Comparison of ENCODE assay signal across 22 mouse cellular contexts in the genomic region with DNA sequence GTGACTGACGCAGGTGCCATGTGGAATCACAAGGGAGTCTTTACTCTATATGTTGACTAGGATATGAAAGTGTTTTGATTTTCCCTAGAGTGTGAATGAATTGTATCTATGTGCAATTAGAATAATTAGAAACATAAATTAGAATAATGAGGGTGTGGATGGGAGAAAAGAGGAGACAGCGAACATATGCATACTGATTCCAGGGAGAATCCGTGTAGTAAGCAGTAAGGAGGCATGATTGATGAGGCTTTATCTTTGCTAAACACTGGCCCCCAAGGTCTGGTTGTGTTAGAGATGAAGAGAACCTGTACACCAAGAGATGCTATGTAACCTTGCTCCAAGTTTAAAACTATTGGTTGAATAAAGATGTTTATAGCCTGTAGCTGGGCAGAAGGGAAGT.
DNase-seq lines count a peak whose midpoint lies in the region; ATAC-seq and TF ChIP-seq lines count a peak whose summit lies in the region.
"Had no signal": no experiment of that assay in that cellular context is flagged by ENCODE, and none has a peak within 500 bp of the region (broad histone marks: within the 10 kb centered on the region; RNA-seq: fewer than 3 reads in every experiment).

No protein-coding gene starts in this region.

- H3K4me2 ChIP-seq in hindbrain, embryonic 12.5 days (replicated peaks) = no peak overlapping the region
- H3K4me2 ChIP-seq in neural tube, embryonic 12.5 days (replicated peaks) = no peak overlapping the region
- H3K4me2 ChIP-seq in neural tube, embryonic 15.5 days = no peak overlapping the region
- H3K4me2 ChIP-seq in neural tube, embryonic 14.5 days (ENCODE audit: low read depth, low read length) = no peak overlapping the region
- H3K4me2 ChIP-seq: embryonic facial prominence, embryonic 15.5 days; heart, embryonic 11.5 days; intestine, embryonic 15.5 days had no signal

- no peaks in the 10 kb centered on the region for H3K27me3 ChIP-seq in hindbrain, embryonic 12.5 days
- H3K27me3 ChIP-seq in hindbrain, embryonic 10.5 days (ENCODE audit: insufficient read depth, poor library complexity, severe bottlenecking) = no peaks in the 10 kb centered on the region
- H3K27me3 ChIP-seq in neural tube, embryonic 12.5 days (replicated peaks) = no peaks in the 10 kb centered on the region
- no peaks in the 10 kb centered on the region for H3K27me3 ChIP-seq in neural tube, embryonic 15.5 days (replicated peaks)
- no peaks in the 10 kb centered on the region for H3K27me3 ChIP-seq in neural tube, embryonic 14.5 days (ENCODE audit: control insufficient read depth, insufficient read depth, low read length)
- H3K27me3 ChIP-seq: embryonic facial prominence, embryonic 15.5 days; intestine, embryonic 15.5 days had no signal

- no peak overlapping the region for H3K9ac ChIP-seq in hindbrain, embryonic 12.5 days
- H3K9ac ChIP-seq in neural tube, embryonic 12.5 days = no peak overlapping the region
- no peak overlapping the region for H3K9ac ChIP-seq in neural tube, embryonic 15.5 days (replicated peaks)
- no peak overlapping the region for H3K9ac ChIP-seq in neural tube, embryonic 14.5 days (replicated peaks; ENCODE audit: low read depth, low read length)
- H3K9ac ChIP-seq: embryonic facial prominence, embryonic 15.5 days; forebrain, postnatal 0 days; intestine, embryonic 15.5 days had no signal

- no peaks in the 10 kb centered on the region for H3K36me3 ChIP-seq in hindbrain, embryonic 12.5 days
- no peaks in the 10 kb centered on the region for H3K36me3 ChIP-seq in hindbrain, embryonic 10.5 days
- no peaks in the 10 kb centered on the region for H3K36me3 ChIP-seq in neural tube, embryonic 12.5 days
- no peaks in the 10 kb centered on the region for H3K36me3 ChIP-seq in neural tube, embryonic 15.5 days
- H3K36me3 ChIP-seq in neural tube, embryonic 14.5 days (ENCODE audit: control insufficient read depth, insufficient read depth, low read length) = no peaks in the 10 kb centered on the region
- H3K36me3 ChIP-seq: embryonic facial prominence, embryonic 15.5 days; intestine, embryonic 15.5 days had no signal

- no peak for TF ChIP-seq POLR2A in lung, adult 2 months (IDR thresholded peaks at IDR 0.05; ENCODE audit: borderline replicate concordance, extremely low read depth, low read depth, low read length)

- peak; percentile 78; the same call in 1 of the 2 replicates for ATAC-seq in hindbrain, embryonic 12.5 days (ENCODE audit: low FRiP score)
- ATAC-seq in neural tube, embryonic 12.5 days (ENCODE audit: low FRiP score, low read depth) = peak; percentile 75
- ATAC-seq in neural tube, embryonic 15.5 days (ENCODE audit: low FRiP score) = no peak
- ATAC-seq in neural tube, embryonic 14.5 days (ENCODE audit: low read depth) = peak; percentile 74
- ATAC-seq: CD4-positive, CD25-positive, alpha-beta regulatory T cell, adult 4 months; forebrain, embryonic 14.5 days; forebrain, postnatal 0 days; intestine, embryonic 15.5 days had no signal

- no peak overlapping the region for H3K4me3 ChIP-seq in hindbrain, embryonic 12.5 days
- H3K4me3 ChIP-seq in hindbrain, embryonic 10.5 days = no peak overlapping the region
- no peak overlapping the region for H3K4me3 ChIP-seq in neural tube, embryonic 12.5 days
- no peak overlapping the region for H3K4me3 ChIP-seq in neural tube, embryonic 15.5 days (replicated peaks)
- H3K4me3 ChIP-seq in neural tube, embryonic 14.5 days (ENCODE audit: low read depth, low read length) = no peak overlapping the region
- no peak overlapping the region for H3K4me3 ChIP-seq in lung, adult 2 months (replicated peaks; ENCODE audit: extremely low read depth, low read depth, low read length)
- H3K4me3 ChIP-seq: embryonic facial prominence, embryonic 15.5 days; gastrocnemius, adult 2 months; intestine, embryonic 15.5 days had no signal

- H3K9me3 ChIP-seq in hindbrain, embryonic 12.5 days (replicated peaks) = no peaks in the 10 kb centered on the region
- no peaks in the 10 kb centered on the region for H3K9me3 ChIP-seq in hindbrain, embryonic 10.5 days
- H3K9me3 ChIP-seq in neural tube, embryonic 12.5 days = no peaks in the 10 kb centered on the region
- H3K9me3 ChIP-seq in neural tube, embryonic 15.5 days (replicated peaks) = no peaks in the 10 kb centered on the region
- no peaks in the 10 kb centered on the region for H3K9me3 ChIP-seq in neural tube, embryonic 14.5 days (ENCODE audit: control insufficient read depth, low read length)
- H3K9me3 ChIP-seq: embryonic facial prominence, embryonic 15.5 days; intestine, embryonic 15.5 days had no signal

- no peak for TF ChIP-seq CTCF in lung, adult 2 months (IDR thresholded peaks at IDR 0.05; ENCODE audit: insufficient read depth, low read length)

- WGBS in hindbrain, embryonic 12.5 days = 74% methylated on average over 3 of the region's 3 CpGs
- WGBS in hindbrain, embryonic 10.5 days = 86% methylated on average over 3 of the region's 3 CpGs
- 67% methylated on average over 3 of the region's 3 CpGs for WGBS in neural tube, embryonic 12.5 days
- WGBS in neural tube, embryonic 15.5 days = 33% methylated on average over 3 of the region's 3 CpGs
- 37% methylated on average over 3 of the region's 3 CpGs for WGBS in neural tube, embryonic 14.5 days
- 77% methylated on average over 3 of the region's 3 CpGs for WGBS in lung, adult 2 months

- H3K27ac ChIP-seq in hindbrain, embryonic 12.5 days = no peak overlapping the region
- H3K27ac ChIP-seq in hindbrain, embryonic 10.5 days = no peak overlapping the region
- no peak overlapping the region for H3K27ac ChIP-seq in neural tube, embryonic 12.5 days
- no peak overlapping the region for H3K27ac ChIP-seq in neural tube, embryonic 15.5 days (replicated peaks)
- no peak overlapping the region for H3K27ac ChIP-seq in neural tube, embryonic 14.5 days (ENCODE audit: low read depth, low read length)
- H3K27ac ChIP-seq: embryonic facial prominence, embryonic 15.5 days; gastrocnemius, adult 2 months; intestine, embryonic 15.5 days had no signal

- H3K4me1 ChIP-seq in hindbrain, embryonic 12.5 days = no peaks in the 10 kb centered on the region
- H3K4me1 ChIP-seq in hindbrain, embryonic 10.5 days (replicated peaks) = no peaks in the 10 kb centered on the region
- no peaks in the 10 kb centered on the region for H3K4me1 ChIP-seq in neural tube, embryonic 12.5 days
- no peaks in the 10 kb centered on the region for H3K4me1 ChIP-seq in neural tube, embryonic 15.5 days
- no peaks in the 10 kb centered on the region for H3K4me1 ChIP-seq in neural tube, embryonic 14.5 days (ENCODE audit: control insufficient read depth, insufficient read depth, low read length)
- no peaks in the 10 kb centered on the region for H3K4me1 ChIP-seq in lung, adult 2 months (ENCODE audit: control insufficient read depth, insufficient read depth, low read length)
- H3K4me1 ChIP-seq: embryonic facial prominence, embryonic 15.5 days; intestine, embryonic 15.5 days had no signal

- DNase-seq in hindbrain, embryonic 10.5 days (ENCODE audit: low spot score) = no peak
- DNase-seq in lung, adult 2 months = no peak
- DNase-seq: adrenal gland, adult 2 months; adrenal gland, postnatal 14 days; cerebellum, adult 11 months; cerebellum, adult 8-10 months; cerebellum, postnatal 10 days; cerebellum, postnatal 36 days; embryo, embryonic 11 days; forebrain, postnatal 0 days; gastrocnemius, adult 2 months; gastrocnemius, postnatal 14 days; heart, adult 11 months had no signal
